Mouse (Mus musculus) CH12.LX (cell line): Measurements from ENCODE around the gene Rdx. TPM values are rescaled to one million over a fixed set of nuclear protein-coding genes. Genes with fewer than 3 reads are reported as not detected.

Experiments
- DNase-seq: peaks from one replicate; pipeline ENCODE4 v3.0.0-alpha.2; 2013; ENCODE audit errors: extremely low read depth
- H3K27ac ChIP-seq: 2 replicates; pipeline ENCODE4 v1.5.1; 2012; ENCODE audit warnings: low read depth, mild to moderate bottlenecking, control low read depth, moderate library complexity; ENCODE audit not compliant: insufficient read depth
- H3K27me3 ChIP-seq: replicated peaks from 2 replicates; pipeline ENCODE3; 2012; ENCODE audit warnings: inconsistent platforms
- H3K36me3 ChIP-seq, 2 experiments: replicated peaks in 1 of 2; 2 replicates each; pipeline versions ENCODE3 to v1.6.1; 2012; ENCODE audit warnings: inconsistent platforms in 1 of 2, low read length in 1 of 2, mild to moderate bottlenecking in 1 of 2, mixed read lengths in 1 of 2, moderate library complexity in 1 of 2; ENCODE audit not compliant: control insufficient read depth in 1 of 2, insufficient read depth in 1 of 2
- H3K4me1 ChIP-seq, 2 experiments: 2 replicates each; pipeline ENCODE4 v1.6.1; 2012; ENCODE audit warnings: inconsistent platforms in 1 of 2, moderate library complexity in 1 of 2; ENCODE audit not compliant: insufficient read depth in 2 of 2, control insufficient read depth in 1 of 2
- H3K4me2 ChIP-seq: 2 replicates; pipeline ENCODE4 v1.6.1; 2012; ENCODE audit warnings: low read depth, mild to moderate bottlenecking, control low read depth; ENCODE audit not compliant: poor library complexity, insufficient read depth, severe bottlenecking
- H3K4me3 ChIP-seq, 3 experiments: fragments of 150-350 bp in 1 of 3; sonication (generic) in 1 of 3; replicated peaks in 1 of 3; 2 replicates each; pipeline versions ENCODE3 to v1.5.1; 2011 to 2012; ENCODE audit warnings: low read depth in 2 of 3, low read length in 2 of 3, mild to moderate bottlenecking in 2 of 3, moderate library complexity in 2 of 3, control low read depth in 1 of 3, improper control_type of control experiment in 1 of 3, inconsistent platforms in 1 of 3, mixed read lengths in 1 of 3; ENCODE audit not compliant: poor library complexity in 1 of 3
- H3K79me2 ChIP-seq: replicated peaks from 2 replicates; pipeline ENCODE4 v1.6.1; 2012; ENCODE audit warnings: mild to moderate bottlenecking, moderate library complexity; ENCODE audit not compliant: control insufficient read depth, poor library complexity, insufficient read depth, severe bottlenecking; ENCODE audit errors: extremely low read depth
- H3K9ac ChIP-seq: 2 replicates; pipeline ENCODE4 v1.6.1; 2012; ENCODE audit warnings: low read depth, mild to moderate bottlenecking, control low read depth, moderate library complexity; ENCODE audit not compliant: insufficient read depth
- H3K9me3 ChIP-seq: replicated peaks from 2 replicates; pipeline ENCODE3; 2012; ENCODE audit warnings: low read length, inconsistent platforms, mixed read lengths
- BHLHE40 ChIP-seq: IDR thresholded peaks from 2 replicates; pipeline ENCODE4 v1.6.1; 2011; ENCODE audit warnings: mild to moderate bottlenecking, low read depth, low read length, improper control_type of control experiment
- CHD1 ChIP-seq: IDR thresholded peaks from 2 replicates; pipeline ENCODE4 v1.6.1; 2012; ENCODE audit warnings: low read depth, low read length, improper control_type of control experiment, inconsistent platforms
- CHD2 ChIP-seq: IDR thresholded peaks from 2 replicates; pipeline ENCODE4 v1.6.1; 2011; ENCODE audit warnings: low read length, improper control_type of control experiment
- CTCF ChIP-seq, 2 experiments: IDR thresholded peaks in 1 of 2; conservative IDR thresholded peaks in 1 of 2; 2 replicates each; pipeline ENCODE4 v1.5.1; 2011 to 2012; ENCODE audit warnings: low read depth in 2 of 2, low read length in 2 of 2, improper control_type of control experiment in 1 of 2, inconsistent platforms in 1 of 2, mild to moderate bottlenecking in 1 of 2, moderate library complexity in 1 of 2
- ELF1 ChIP-seq: IDR thresholded peaks from 2 replicates; pipeline ENCODE4 v1.6.1; 2014; ENCODE audit warnings: low read depth, mild to moderate bottlenecking, inconsistent platforms, low read length, improper control_type of control experiment
- EP300 ChIP-seq: IDR thresholded peaks from 2 replicates; pipeline ENCODE4 v1.6.1; 2011; ENCODE audit warnings: low read length, improper control_type of control experiment
- ETS1 ChIP-seq: conservative IDR thresholded peaks from 2 replicates; pipeline ENCODE4 v1.6.1; 2012; ENCODE audit warnings: low read depth, mild to moderate bottlenecking, inconsistent platforms, low read length, improper control_type of control experiment, moderate library complexity
- GABPA ChIP-seq: IDR thresholded peaks from 2 replicates; pipeline ENCODE4 v1.6.1; 2012; ENCODE audit warnings: low read depth, low read length, improper control_type of control experiment, inconsistent platforms; ENCODE audit not compliant: insufficient replicate concordance
- HCFC1 ChIP-seq: IDR thresholded peaks from 2 replicates; pipeline ENCODE4 v1.6.1; 2012; ENCODE audit warnings: low read depth, mild to moderate bottlenecking, inconsistent platforms, low read length, improper control_type of control experiment
- IRF4 ChIP-seq: IDR thresholded peaks from 2 replicates; pipeline ENCODE4 v1.6.1; 2014; ENCODE audit warnings: low read depth, mild to moderate bottlenecking, inconsistent platforms, low read length, improper control_type of control experiment
- JUN ChIP-seq: IDR thresholded peaks from 2 replicates; pipeline ENCODE4 v1.6.1; 2011; ENCODE audit warnings: low read depth, mild to moderate bottlenecking, low read length, improper control_type of control experiment, moderate library complexity; ENCODE audit not compliant: insufficient read depth
- KAT2A ChIP-seq: IDR thresholded peaks from 2 replicates; pipeline ENCODE4 v1.6.1; 2012; ENCODE audit warnings: low read length, improper control_type of control experiment, inconsistent platforms; ENCODE audit not compliant: insufficient replicate concordance
- MAFK ChIP-seq: IDR thresholded peaks from 2 replicates; pipeline ENCODE4 v1.6.1; 2011; ENCODE audit warnings: low read length, improper control_type of control experiment; ENCODE audit not compliant: insufficient replicate concordance
- MAX ChIP-seq: IDR thresholded peaks from 2 replicates; pipeline ENCODE4 v1.6.1; 2011; ENCODE audit warnings: low read length, improper control_type of control experiment
- MAZ ChIP-seq: IDR thresholded peaks from 2 replicates; pipeline ENCODE4 v1.6.1; 2012; ENCODE audit warnings: low read depth, mild to moderate bottlenecking, inconsistent platforms, low read length, improper control_type of control experiment, moderate library complexity
- MXI1 ChIP-seq: IDR thresholded peaks from 2 replicates; pipeline ENCODE4 v1.6.1; 2011; ENCODE audit warnings: mild to moderate bottlenecking, low read depth, low read length, improper control_type of control experiment
- MYC ChIP-seq: IDR thresholded peaks from 2 replicates; pipeline ENCODE4 v1.6.1; 2011; ENCODE audit warnings: low read depth, mild to moderate bottlenecking, improper control_type of control experiment, low read length
- NELFE ChIP-seq: IDR thresholded peaks from 2 replicates; pipeline ENCODE4 v1.6.1; 2011; ENCODE audit warnings: low read depth, low read length, improper control_type of control experiment
- NRF1 ChIP-seq: IDR thresholded peaks from 2 replicates; pipeline ENCODE4 v1.6.1; 2014; ENCODE audit warnings: low read depth, mild to moderate bottlenecking, inconsistent platforms, low read length, improper control_type of control experiment, moderate library complexity
- PAX5 ChIP-seq: IDR thresholded peaks from 2 replicates; pipeline ENCODE4 v1.6.1; 2012; ENCODE audit warnings: low read length, inconsistent platforms, mixed read lengths
- POLR2A ChIP-seq: IDR thresholded peaks from 2 replicates; pipeline ENCODE4 v1.6.1; 2011; ENCODE audit warnings: low read depth, mild to moderate bottlenecking, improper control_type of control experiment, low read length
- POLR2AphosphoS2 ChIP-seq: IDR thresholded peaks from 2 replicates; pipeline ENCODE4 v1.6.1; 2011; ENCODE audit warnings: low read depth, low read length, improper control_type of control experiment
- RAD21 ChIP-seq: IDR thresholded peaks from 2 replicates; pipeline ENCODE4 v1.6.1; 2011; ENCODE audit warnings: low read depth, mild to moderate bottlenecking, low read length, improper control_type of control experiment, moderate library complexity
- RCOR1 ChIP-seq: conservative IDR thresholded peaks from 2 replicates; pipeline ENCODE4 v1.6.1; 2012; ENCODE audit warnings: low read depth, mild to moderate bottlenecking, inconsistent platforms, low read length, improper control_type of control experiment
- SIN3A ChIP-seq: IDR thresholded peaks from 2 replicates; pipeline ENCODE4 v1.6.1; 2012; ENCODE audit warnings: low read length, improper control_type of control experiment, inconsistent platforms
- SMC3 ChIP-seq: IDR thresholded peaks from 2 replicates; pipeline ENCODE4 v1.6.1; 2011; ENCODE audit warnings: low read depth, low read length, improper control_type of control experiment
- TCF12 ChIP-seq: IDR thresholded peaks from 2 replicates; pipeline ENCODE4 v1.6.1; 2014; ENCODE audit warnings: low read depth, mild to moderate bottlenecking, inconsistent platforms, low read length, improper control_type of control experiment
- USF1 ChIP-seq: IDR thresholded peaks from 2 replicates; pipeline ENCODE4 v1.6.1; 2014; ENCODE audit warnings: low read depth, mild to moderate bottlenecking, inconsistent platforms, low read length, improper control_type of control experiment
- USF2 ChIP-seq: conservative IDR thresholded peaks from 2 replicates; pipeline ENCODE4 v1.6.1; 2011; ENCODE audit warnings: low read depth, low read length, improper control_type of control experiment
- ZKSCAN1 ChIP-seq: IDR thresholded peaks from 2 replicates; pipeline ENCODE4 v1.6.1; 2012; ENCODE audit warnings: low read depth, inconsistent platforms, low read length, improper control_type of control experiment, borderline replicate concordance
- ZNF384 ChIP-seq: IDR thresholded peaks from 2 replicates; pipeline ENCODE4 v1.6.1; 2012; ENCODE audit warnings: low read depth, low read length, improper control_type of control experiment, inconsistent platforms
- dilution Hi-C: fragments of 300-500 bp; cut with MboI; formaldehyde crosslinking; loops from 2 replicates; pipeline ENCODE4 v1.14.3; 2020; ENCODE audit warnings: low sequenced_read_pairs; ENCODE audit not compliant: extremely low pct_unique_long_range_greater_than_20kb, extremely low pct_ligation_motif_present
- in situ Hi-C: fragments of 300-500 bp; cut with MboI; formaldehyde crosslinking; loops from 3 replicates; pipeline ENCODE4 v1.14.3; 2019; ENCODE audit warnings: low sequenced_read_pairs, low pct_ligation_motif_present, low pct_unique_long_range_greater_than_20kb, mixed read lengths
- polyA plus RNA-seq: library from polyadenylated mRNA; unstranded; fragments of >175 nt; gene quantifications from 2 replicates; pipeline ENCODE4 v1.2.1, GENCODE M21; 2012; ENCODE audit warnings: low read depth; ENCODE audit not compliant: insufficient read length
- total RNA-seq, 2 experiments: library from RNA; depleted of rRNA; stranded (reverse); fragments of 300-350 nt in 1 of 2; fragments of >200 nt in 1 of 2; gene quantifications; 2 replicates each; pipeline ENCODE4 v1.2.3; 2012 to 2014

Rdx gene
- total and polyA plus RNA-seq, 3 experiments: 86.1 to 157 (median 125) TPM

GRCm38 (mm10) chr9:52100426-52100825 is 53.5 kb downstream of the Rdx start:
- H3K9me3 ChIP-seq: no peaks in the 10 kb centered on the region
- no peak for DNase-seq
- in situ Hi-C loops: loop anchor here (10.0 kb wide), 1 partner anchor 184 kb away; no protein-coding TSS in a partner anchor
- H3K27me3 ChIP-seq: no peaks in the 10 kb centered on the region
- dilution Hi-C loops: no loop called here
- no peaks in the 10 kb centered on the region for H3K36me3 ChIP-seq
- H3K9ac ChIP-seq: no peak overlapping the region
- H3K79me2 ChIP-seq: no peaks in the 10 kb centered on the region
- TF ChIP-seq IRF4: no peak
- TF ChIP-seq NELFE: no peak
- TF ChIP-seq RCOR1: no peak
- TF ChIP-seq, all 38 proteins: peak for 0
- Histone ChIP-seq H3K4me3 (no peak overlapping the region), H3K4me1 (peaks cover 13 to 39% of the 10 kb centered on the region in 2 experiments), H3K27ac (no peak overlapping the region), H3K4me2 (no peak overlapping the region)

DNA sequence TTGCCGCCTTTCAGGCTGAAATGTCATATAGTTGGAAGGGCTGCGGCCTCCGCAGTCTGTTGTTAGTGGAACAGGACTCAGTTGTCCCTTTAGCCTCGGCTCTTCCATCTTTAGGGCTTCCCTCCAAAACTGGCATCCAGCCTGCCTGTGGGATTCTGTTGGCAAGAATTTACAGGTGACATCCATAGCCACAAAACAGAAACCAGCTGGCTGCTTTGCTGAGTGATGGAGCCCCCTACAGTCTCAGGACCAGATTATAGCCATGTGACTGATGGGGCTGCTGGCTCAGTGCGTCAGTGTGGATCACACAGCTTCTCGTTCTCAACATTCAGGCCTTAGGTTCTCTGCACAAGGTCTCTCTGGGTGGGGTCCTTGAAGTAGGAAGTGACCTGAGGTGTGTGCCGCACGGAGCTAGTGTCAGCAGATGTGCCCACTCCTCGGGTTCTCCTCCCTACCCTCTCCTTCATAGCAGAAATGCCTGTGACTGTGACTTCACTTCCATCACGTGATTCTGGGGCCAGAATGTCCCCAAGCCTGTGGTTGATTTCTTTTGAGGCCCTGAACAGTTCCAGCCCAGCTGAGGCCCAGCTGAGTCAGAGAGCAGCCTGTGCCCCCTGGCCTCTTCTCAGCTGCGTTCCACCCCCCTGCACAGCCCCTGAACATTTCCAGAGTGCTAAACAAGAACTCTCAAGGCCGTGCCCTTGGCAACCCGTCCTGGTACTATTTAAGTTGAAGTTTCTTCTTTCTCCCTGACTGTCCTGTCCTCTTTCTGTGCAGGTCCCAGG is 55.3 kb downstream of the Rdx start:
- peak overlapping the region; percentile 31 for H3K4me2 ChIP-seq
- dilution Hi-C loops (no loop called here), in situ Hi-C loops (loop anchor here (10.0 kb wide), 1 partner anchor 183 kb away; no protein-coding TSS in a partner anchor)
- H3K4me3 ChIP-seq: no peak overlapping the region
- H3K4me1 ChIP-seq: peaks cover 13 to 39% of the 10 kb centered on the region in 2 experiments
- H3K36me3 ChIP-seq: no peaks in the 10 kb centered on the region
- no peaks in the 10 kb centered on the region for H3K9me3 ChIP-seq
- no peaks in the 10 kb centered on the region for H3K27me3 ChIP-seq
- H3K27ac ChIP-seq: peak overlapping the region; percentile 34
- peak overlapping the region; percentile 21 for H3K9ac ChIP-seq
- peak; percentile 87 for DNase-seq
- no peaks in the 10 kb centered on the region for H3K79me2 ChIP-seq
- TF ChIP-seq MYC (peak; percentile 36; the same call in 1 of the 2 replicates), POLR2AphosphoS2 (no peak), HCFC1 (no peak), MAX (peak; percentile 85), SMC3 (peak; percentile 11; the same call in 1 of the 2 replicates), KAT2A (0 out of 2 replicates have a peak, but pooled peaks have one; percentile 33), RAD21 (peak; percentile 36), ZNF384 (peak; percentile 17; the same call in 1 of the 2 replicates), CHD2 (peak; percentile 65; the same call in 1 of the 2 replicates), POLR2A (no peak), CHD1 (no peak), BHLHE40 (peak; percentile 96), EP300 (peak; percentile 81), SIN3A (peak; percentile 82), ZKSCAN1 (no peak), MAZ (peak; percentile 76), ELF1 (0 out of 2 replicates have a peak, but pooled peaks have one; percentile 21), CTCF (conservative IDR thresholded peaks at IDR 0.05 in 1 of 2, IDR thresholded peaks at IDR 0.05 in 1 of 2; ENCODE audit: low read depth in 2 of 2, low read length in 2 of 2) (peak in 1 of 2 experiments; percentile 49; a peak in 2 of 4 replicates), PAX5 (no peak), GABPA (no peak), MAFK (peak; percentile 48; the same call in 1 of the 2 replicates), ETS1 (peak; percentile 99), USF2 (peak; percentile 79), MXI1 (peak; percentile 66), TCF12 (peak; percentile 88), NELFE (peak; percentile 9; the same call in 1 of the 2 replicates), USF1 (peak; percentile 84), RCOR1 (peak; percentile 83; the same call in 1 of the 2 replicates), NRF1 (no peak), JUN (no peak; the same call in 1 of the 2 replicates)
